ENCODE assay signal across 8 mouse cellular contexts in the genomic region with DNA sequence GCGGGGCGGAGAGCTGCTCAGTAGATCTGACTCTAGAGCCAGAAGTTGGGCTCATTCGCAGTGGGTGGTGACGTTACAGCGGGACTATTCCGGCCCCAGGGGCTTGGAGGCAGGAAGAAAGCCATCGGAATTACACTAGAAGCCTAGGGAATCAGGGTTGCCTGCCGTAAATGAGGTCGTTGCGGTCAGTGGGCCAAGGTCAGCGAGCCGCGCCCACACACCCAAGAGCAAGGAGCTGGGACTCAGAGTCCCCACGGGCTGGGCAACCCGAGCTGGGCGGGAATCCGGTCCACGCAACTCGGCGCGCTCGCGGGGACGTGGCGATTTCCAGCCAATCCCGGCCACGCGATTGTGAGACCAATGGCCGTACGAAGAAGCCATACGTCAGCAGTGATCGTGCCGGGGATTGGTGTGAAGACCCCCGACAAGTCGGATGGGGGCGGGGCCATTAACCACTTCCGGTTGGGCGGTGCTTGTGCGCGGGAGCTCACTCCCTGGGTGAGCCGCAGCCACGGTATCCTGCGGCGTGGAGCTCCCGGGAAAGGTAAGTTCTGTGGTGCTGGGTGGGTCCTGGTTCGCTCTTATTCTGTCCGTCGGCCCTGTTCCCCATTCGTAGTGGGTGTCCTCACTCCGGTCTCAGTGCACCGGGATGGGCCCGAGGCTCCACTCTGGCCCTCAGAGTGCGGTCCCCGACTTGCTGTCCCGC. TPM values are rescaled to one million over a fixed set of nuclear protein-coding genes. Genes with fewer than 3 reads are reported as not detected.
DNase-seq lines count a peak whose midpoint lies in the region; ATAC-seq lines count a peak whose summit lies in the region.

A gene (plus strand): TSS at position 405 of the 706 bp plus-strand sequence.

- peak within 1 kb of the TSS; percentile 98 for H3K9ac ChIP-seq in heart, embryonic 13.5 days
- peak within 1 kb of the TSS; percentile 90 for H3K9ac ChIP-seq in liver, embryonic 12.5 days
- H3K9ac ChIP-seq in stomach, embryonic 15.5 days: peak within 1 kb of the TSS; percentile 80

- H3K36me3 ChIP-seq in heart, embryonic 13.5 days: no peaks in the 10 kb centered on the region
- H3K36me3 ChIP-seq in liver, embryonic 12.5 days: no peaks in the 10 kb centered on the region
- H3K36me3 ChIP-seq in stomach, embryonic 15.5 days: no peaks in the 10 kb centered on the region

- peak; percentile 99 for DNase-seq in CD4-positive, CD25-positive, alpha-beta regulatory T cell, adult 2 months (ENCODE audit: low read depth, low spot score)
- DNase-seq in fat pad, adult 2 months (ENCODE audit: extremely low read depth, low read depth, low spot score): peak; percentile 78
- peak; percentile 100 for DNase-seq in kidney, postnatal 10 days
- peak; percentile 98 for DNase-seq in natural killer cell, adult 2 months (ENCODE audit: low spot score in 2 of 2)

- peak within 1 kb of the TSS; percentile 83 for H3K4me2 ChIP-seq in heart, embryonic 13.5 days
- H3K4me2 ChIP-seq in liver, embryonic 12.5 days: peak within 1 kb of the TSS; percentile 71
- peak within 1 kb of the TSS; percentile 74 for H3K4me2 ChIP-seq in stomach, embryonic 15.5 days

- peak; percentile 98 for ATAC-seq in heart, embryonic 13.5 days (ENCODE audit: extremely low read depth, insufficient number of reproducible peaks, low FRiP score, low TSS enrichment)
- ATAC-seq in liver, embryonic 12.5 days: peak; percentile 97
- ATAC-seq in stomach, embryonic 15.5 days (ENCODE audit: insufficient read depth, low FRiP score, low read depth): peak; percentile 98

- H3K4me3 ChIP-seq in brown adipose tissue, adult 24 weeks (ENCODE audit: insufficient read depth, low read depth, low read length): peak within 1 kb of the TSS; percentile 95
- peak within 1 kb of the TSS; percentile 99 for H3K4me3 ChIP-seq in heart, embryonic 13.5 days
- H3K4me3 ChIP-seq in liver, embryonic 12.5 days: peak within 1 kb of the TSS; percentile 91
- H3K4me3 ChIP-seq in stomach, embryonic 15.5 days (replicated peaks): peak within 1 kb of the TSS; percentile 93

- H3K27ac ChIP-seq in brown adipose tissue, adult 24 weeks (replicated peaks; ENCODE audit: low read depth, low read length): peak within 1 kb of the TSS; percentile 87
- peak within 1 kb of the TSS; percentile 96 for H3K27ac ChIP-seq in heart, embryonic 13.5 days (replicated peaks)
- peak within 1 kb of the TSS; percentile 79 for H3K27ac ChIP-seq in liver, embryonic 12.5 days
- H3K27ac ChIP-seq in stomach, embryonic 15.5 days: peak within 1 kb of the TSS; percentile 91

- under 1% methylated on average over 55 of the region's 55 CpGs for WGBS in heart, embryonic 13.5 days
- whole genome bisulfite sequencing in liver, embryonic 12.5 days (ENCODE audit: insufficient replicate concordance): under 1% methylated on average over 55 of the region's 55 CpGs
- WGBS in stomach, embryonic 15.5 days: under 1% methylated on average over 55 of the region's 55 CpGs

- no peaks in the 10 kb centered on the region for H3K9me3 ChIP-seq in heart, embryonic 13.5 days
- no peaks in the 10 kb centered on the region for H3K9me3 ChIP-seq in liver, embryonic 12.5 days (replicated peaks)
- no peaks in the 10 kb centered on the region for H3K9me3 ChIP-seq in stomach, embryonic 15.5 days

- no peaks in the 10 kb centered on the region for H3K27me3 ChIP-seq in heart, embryonic 13.5 days (replicated peaks)
- H3K27me3 ChIP-seq in liver, embryonic 12.5 days (replicated peaks): no peaks in the 10 kb centered on the region
- H3K27me3 ChIP-seq in stomach, embryonic 15.5 days (replicated peaks): no peaks in the 10 kb centered on the region

- peaks cover 7% of the 10 kb centered on the region for H3K4me1 ChIP-seq in brown adipose tissue, adult 24 weeks (ENCODE audit: control insufficient read depth, insufficient read depth, insufficient read length, low read length)
- H3K4me1 ChIP-seq in heart, embryonic 13.5 days: peaks cover 44% of the 10 kb centered on the region
- H3K4me1 ChIP-seq in liver, embryonic 12.5 days: peaks cover 43% of the 10 kb centered on the region
- H3K4me1 ChIP-seq in stomach, embryonic 15.5 days: peaks cover 11% of the 10 kb centered on the region; the same call in 1 of the 2 replicates

RNA-seq across cellular contexts. Expression of the gene that starts here (rescaled TPM):
- polyA plus RNA-seq in brown adipose tissue, adult 24 weeks (2012; ENCODE audit: insufficient read depth, insufficient read length, missing spikeins): 119 and 162 TPM in 2 replicates
- polyA plus RNA-seq in heart, embryonic 13.5 days (2015; fragmentation: Nextera tagmentation; extraction: Ambion mirVana): 409 and 427 TPM in 2 replicates
- 127 and 131 TPM in 2 replicates for polyA plus RNA-seq in liver, embryonic 12.5 days (2016; fragmentation: Nextera tagmentation; extraction: Ambion mirVana)
- 327 and 341 TPM in 2 replicates for polyA plus RNA-seq in stomach, embryonic 15.5 days (2015; fragmentation: Nextera tagmentation; extraction: Ambion mirVana)

Comparison
In these comparisons a context has a peak if more than half of its experiments do, and no peak if none do; other contexts are left out.
1. Peak in every context shown above with its lines: DNase-seq, ATAC-seq, H3K4me3 ChIP-seq and H3K27ac ChIP-seq.